Mouse (Mus musculus): ENCODE measurements around the gene Tmem132c. TPM values are rescaled to one million over a fixed set of nuclear protein-coding genes. Genes with fewer than 3 reads are reported as not detected.

The Tmem132c gene
- 5.8 and 6.9 TPM in 2 replicates for polyA plus RNA-seq (2012; rRNA removed)

GRCm38 (mm10) chr5:127241136-127241924 is at the start of gene Tmem132c:
Gene Tmem132c, plus strand, starts transcription at chr5:127241808.

